Mouse (Mus musculus) liver, adult 2 months (tissue): ENCODE data around the gene Dcaf11.

Source experiments
- CTCF ChIP-seq: fragments of 200-500 bp; IDR thresholded peaks from 2 replicates; pipeline ENCODE4 v1.5.1; 2011; ENCODE audit warnings: low read depth, low read length, control low read depth
- POLR2A ChIP-seq: fragments of 200-500 bp; IDR thresholded peaks from 2 replicates; pipeline ENCODE4 v1.6.1; 2011; ENCODE audit warnings: low read length, control low read depth; ENCODE audit not compliant: insufficient read depth; ENCODE audit errors: extremely low read depth

DNA sequence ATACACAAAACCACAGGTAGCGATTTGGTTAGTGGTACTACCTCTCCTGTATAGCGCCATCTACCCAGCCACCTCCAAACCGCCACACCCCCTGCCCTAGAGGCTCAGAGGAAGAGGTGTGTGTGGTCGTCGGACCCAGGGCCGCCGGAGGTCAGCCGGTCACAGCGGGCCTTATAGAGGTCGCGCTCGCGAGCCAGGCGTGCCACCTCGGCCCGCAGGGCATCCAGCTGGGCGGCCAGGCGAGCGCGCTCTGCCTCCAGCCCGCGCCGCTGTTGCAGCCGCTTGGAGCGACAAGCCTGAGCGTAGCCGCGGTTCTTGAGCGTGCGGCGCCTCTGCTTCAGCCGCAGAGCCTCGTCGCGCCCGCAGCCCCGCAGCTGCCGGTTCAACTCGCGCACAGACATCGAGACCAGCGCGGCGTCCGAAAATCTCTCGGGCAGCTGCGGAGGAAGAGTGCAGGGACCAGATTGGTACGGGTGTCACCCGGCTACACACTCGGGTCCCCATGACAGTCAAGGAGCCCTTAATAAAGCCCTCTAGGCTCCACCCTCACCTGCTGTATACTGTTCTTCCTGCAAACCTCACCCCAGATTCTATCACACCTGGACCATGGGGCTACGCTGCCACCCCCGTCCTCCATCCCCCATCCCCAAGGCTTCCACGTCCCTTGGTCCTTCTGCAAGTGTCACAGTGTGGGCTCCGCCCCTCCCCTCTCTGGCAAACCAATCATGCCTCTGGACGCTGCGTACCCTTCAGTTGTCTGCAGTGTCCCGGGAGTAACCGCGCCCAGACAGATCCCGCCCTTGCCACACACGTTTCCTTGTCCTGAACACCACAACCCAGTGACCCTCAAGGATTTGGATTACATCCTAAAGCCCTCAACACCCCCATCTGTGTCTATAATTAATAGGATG is 39.1 kb upstream of the Dcaf11 start:
- TF ChIP-seq POLR2A: no peak
- no peak for TF ChIP-seq CTCF
